Mouse (Mus musculus): ENCODE data around the gene Ell2. TPM values are rescaled to one million over a fixed set of nuclear protein-coding genes. Genes with fewer than 3 reads are reported as not detected.

The Ell2 gene
- polyA plus RNA-seq, 1 experiment from 2014 or later = 5.1 TPM

DNA sequence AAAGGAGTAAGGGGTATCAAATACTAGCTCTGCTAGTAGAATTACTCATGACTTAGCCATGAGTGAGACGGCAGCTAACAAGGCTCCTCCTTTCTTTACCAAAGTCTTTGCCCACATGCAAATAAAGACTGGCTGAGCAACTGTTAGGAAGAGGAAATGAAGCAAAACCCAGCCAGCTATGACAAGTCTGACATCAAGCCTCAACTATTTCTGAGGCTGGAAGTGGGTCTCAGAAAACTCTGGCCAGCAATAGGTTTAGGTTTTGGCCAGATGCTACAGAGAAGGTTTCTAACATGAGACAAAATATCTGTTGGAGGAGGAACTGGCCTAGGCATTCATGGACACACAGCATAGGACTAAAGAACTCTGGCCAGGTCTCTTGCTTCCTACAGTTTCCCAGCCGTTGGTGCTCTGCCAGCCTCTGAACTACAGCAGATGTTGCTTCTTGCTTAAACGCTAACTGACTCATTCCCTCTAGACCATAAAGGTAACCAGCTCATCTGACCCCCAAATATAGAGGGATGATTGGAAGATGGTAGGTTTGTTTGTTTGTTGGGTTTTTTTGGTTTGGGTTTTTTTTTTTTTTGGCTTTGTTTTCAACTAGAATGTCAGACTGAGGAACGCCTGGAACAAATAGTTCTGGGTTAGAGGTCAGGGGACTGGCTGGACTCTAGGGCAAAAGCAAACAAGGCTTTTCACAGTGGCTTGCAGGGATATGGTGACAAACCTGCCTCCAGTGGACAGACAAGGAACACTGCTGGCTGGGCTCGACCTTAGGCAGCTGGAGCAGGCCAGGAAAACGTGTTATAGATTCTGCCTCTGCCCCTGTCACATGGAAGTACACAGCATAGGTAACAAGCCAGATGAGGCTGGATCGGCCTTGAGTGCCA lies 92.1 kb downstream of the Ell2 start:
- no peaks in the 10 kb centered on the region for H3K36me3 ChIP-seq
- ATAC-seq (ENCODE audit: low FRiP score, low read depth) = no peak
- H3K4me2 ChIP-seq (replicated peaks) = no peak overlapping the region
- H3K4me1 ChIP-seq = no peaks in the 10 kb centered on the region
- no peak overlapping the region for H3K4me3 ChIP-seq
- H3K27me3 ChIP-seq (replicated peaks) = no peaks in the 10 kb centered on the region
- H3K9me3 ChIP-seq = no peaks in the 10 kb centered on the region
- 85% methylated on average over 7 of the region's 7 CpGs for WGBS
- H3K9ac ChIP-seq = no peak overlapping the region
- H3K27ac ChIP-seq = no peak overlapping the region

DNA sequence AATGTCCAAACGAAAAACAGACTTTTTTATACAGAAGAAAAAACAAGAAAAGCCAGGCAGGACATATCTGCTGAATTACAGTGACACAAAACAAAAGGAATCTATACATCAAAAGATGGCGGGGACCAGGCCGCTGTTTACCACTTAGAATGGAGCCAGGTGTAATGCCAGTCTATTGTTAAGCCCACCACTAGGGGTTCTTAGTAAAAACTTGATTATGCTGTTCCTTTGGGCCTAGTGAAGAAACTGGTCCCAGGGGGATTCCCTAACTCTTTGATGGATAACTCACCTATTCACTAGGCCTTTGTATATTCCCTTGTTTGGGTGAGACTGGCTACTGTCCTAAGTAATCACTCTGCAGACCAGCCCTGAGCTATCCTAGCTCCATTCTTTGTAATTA lies 92.9 kb downstream of the Ell2 start:
- Histone ChIP-seq H3K4me2 (replicated peaks) (no peak overlapping the region), H3K9ac (no peak overlapping the region), H3K4me3 (no peak overlapping the region), H3K36me3 (no peaks in the 10 kb centered on the region), H3K4me1 (no peaks in the 10 kb centered on the region), H3K9me3 (no peaks in the 10 kb centered on the region), H3K27me3 (replicated peaks) (no peaks in the 10 kb centered on the region), H3K27ac (no peak overlapping the region)
- WGBS = 91% methylated on average over 3 of the region's 3 CpGs
- no peak for ATAC-seq (ENCODE audit: low FRiP score, low read depth)

DNA sequence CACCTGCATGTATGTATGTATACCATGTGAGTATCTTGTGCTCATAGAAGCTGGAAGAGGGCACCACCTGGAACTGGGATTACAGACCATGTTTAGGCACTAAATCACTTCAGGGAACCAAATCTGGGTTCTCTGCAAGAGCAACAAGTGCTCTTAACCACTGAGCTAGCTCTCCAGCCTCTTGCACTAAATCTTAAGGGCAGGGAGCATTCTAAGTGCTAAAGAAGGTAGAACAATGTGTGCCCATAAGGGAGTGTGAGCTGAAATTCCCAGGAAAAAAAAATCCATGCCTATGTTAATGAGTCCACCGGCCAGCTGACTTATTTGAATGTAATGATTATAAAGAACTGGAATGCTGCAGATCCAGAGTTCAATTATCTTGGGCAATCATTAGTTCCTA lies 101.4 kb downstream of the Ell2 start:
- WGBS = 77% methylated on average over 1 of the region's 1 CpGs
- Histone ChIP-seq H3K4me1 (no peaks in the 10 kb centered on the region), H3K4me3 (no peak overlapping the region), H3K27ac (no peak overlapping the region), H3K27me3 (replicated peaks) (no peaks in the 10 kb centered on the region), H3K4me2 (replicated peaks) (no peak overlapping the region), H3K36me3 (no peaks in the 10 kb centered on the region), H3K9ac (no peak overlapping the region), H3K9me3 (no peaks in the 10 kb centered on the region)
- ATAC-seq (ENCODE audit: low FRiP score, low read depth) = no peak

DNA sequence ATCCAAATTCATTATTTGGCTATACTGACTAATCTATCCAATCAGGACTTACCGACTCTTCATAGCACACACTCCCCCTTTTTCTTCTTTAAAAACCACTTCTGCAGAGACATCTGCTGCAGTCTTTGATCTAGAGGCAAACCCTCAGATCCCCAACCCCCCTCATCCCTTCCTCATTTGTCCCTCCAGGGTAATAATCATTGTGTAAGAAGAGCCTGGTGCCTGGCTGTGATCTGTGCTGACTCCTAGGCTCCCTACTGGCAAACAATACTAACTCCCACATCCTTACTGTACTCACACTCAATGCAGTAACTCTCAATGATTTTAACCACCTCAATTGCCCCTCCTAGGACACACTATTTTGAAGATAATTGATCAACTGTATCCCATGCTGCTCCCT lies 103.4 kb downstream of the Ell2 start:
- Histone ChIP-seq H3K36me3 (no peaks in the 10 kb centered on the region), H3K9ac (no peak overlapping the region), H3K4me2 (replicated peaks) (no peak overlapping the region), H3K27me3 (replicated peaks) (no peaks in the 10 kb centered on the region), H3K4me1 (no peaks in the 10 kb centered on the region), H3K9me3 (no peaks in the 10 kb centered on the region), H3K4me3 (no peak overlapping the region), H3K27ac (no peak overlapping the region)
- no peak for ATAC-seq (ENCODE audit: low FRiP score, low read depth)
- 76% methylated on average over 1 of the region's 1 CpGs for WGBS

DNA sequence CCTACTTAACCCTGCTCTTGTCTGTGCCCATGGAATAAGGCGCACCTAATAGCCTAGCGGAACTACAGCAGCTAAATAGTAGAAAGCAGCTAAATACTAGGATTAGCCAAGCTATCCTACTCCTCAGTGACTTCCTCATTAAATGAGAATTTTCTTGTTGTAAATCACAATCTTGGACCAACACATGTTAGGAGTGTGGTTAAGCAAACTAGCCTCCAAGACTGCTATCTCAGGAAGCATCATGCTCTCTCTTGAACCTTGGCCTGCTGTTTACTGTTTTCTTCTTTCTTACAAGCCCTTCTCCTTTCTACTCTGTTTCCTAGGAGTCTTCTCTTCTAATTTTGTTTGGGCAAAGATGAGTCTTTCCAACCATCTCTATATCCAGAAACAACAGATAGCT lies 110.6 kb downstream of the Ell2 start:
- Histone ChIP-seq H3K27ac (no peak overlapping the region), H3K9ac (no peak overlapping the region), H3K9me3 (no peaks in the 10 kb centered on the region), H3K4me3 (no peak overlapping the region), H3K4me1 (no peaks in the 10 kb centered on the region), H3K4me2 (replicated peaks) (no peak overlapping the region), H3K27me3 (replicated peaks) (no peaks in the 10 kb centered on the region), H3K36me3 (no peaks in the 10 kb centered on the region)
- ATAC-seq (ENCODE audit: low FRiP score, low read depth) = no peak
- WGBS = 93% methylated on average over 2 of the region's 2 CpGs

DNA sequence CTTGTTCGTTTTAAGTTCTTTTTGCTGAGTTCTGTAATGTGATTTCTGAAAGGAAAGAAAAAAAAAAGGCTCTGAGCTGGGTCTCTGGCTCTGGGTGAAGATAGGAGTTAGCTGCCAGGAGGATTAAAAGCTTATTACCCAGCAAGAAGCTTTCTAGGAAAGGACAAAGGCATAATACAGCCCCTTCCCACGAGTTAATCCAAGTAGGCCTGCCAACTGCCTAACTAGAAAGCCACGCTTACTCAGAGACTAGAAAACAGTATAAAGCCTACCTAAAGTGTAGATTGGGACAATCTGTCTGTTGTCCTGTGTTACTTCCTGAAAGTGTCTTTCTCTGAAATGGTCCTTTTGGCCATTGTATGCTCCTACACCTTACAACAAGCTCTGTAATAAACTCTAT lies 111.9 kb downstream of the Ell2 start:
- Histone ChIP-seq H3K4me1 (no peaks in the 10 kb centered on the region), H3K27ac (no peak overlapping the region), H3K9ac (no peak overlapping the region), H3K36me3 (no peaks in the 10 kb centered on the region), H3K27me3 (replicated peaks) (no peaks in the 10 kb centered on the region), H3K9me3 (no peaks in the 10 kb centered on the region), H3K4me2 (replicated peaks) (no peak overlapping the region), H3K4me3 (no peak overlapping the region)
- no peak for ATAC-seq (ENCODE audit: low FRiP score, low read depth)
- 67% methylated on average over 3 of the region's 3 CpGs for WGBS

DNA sequence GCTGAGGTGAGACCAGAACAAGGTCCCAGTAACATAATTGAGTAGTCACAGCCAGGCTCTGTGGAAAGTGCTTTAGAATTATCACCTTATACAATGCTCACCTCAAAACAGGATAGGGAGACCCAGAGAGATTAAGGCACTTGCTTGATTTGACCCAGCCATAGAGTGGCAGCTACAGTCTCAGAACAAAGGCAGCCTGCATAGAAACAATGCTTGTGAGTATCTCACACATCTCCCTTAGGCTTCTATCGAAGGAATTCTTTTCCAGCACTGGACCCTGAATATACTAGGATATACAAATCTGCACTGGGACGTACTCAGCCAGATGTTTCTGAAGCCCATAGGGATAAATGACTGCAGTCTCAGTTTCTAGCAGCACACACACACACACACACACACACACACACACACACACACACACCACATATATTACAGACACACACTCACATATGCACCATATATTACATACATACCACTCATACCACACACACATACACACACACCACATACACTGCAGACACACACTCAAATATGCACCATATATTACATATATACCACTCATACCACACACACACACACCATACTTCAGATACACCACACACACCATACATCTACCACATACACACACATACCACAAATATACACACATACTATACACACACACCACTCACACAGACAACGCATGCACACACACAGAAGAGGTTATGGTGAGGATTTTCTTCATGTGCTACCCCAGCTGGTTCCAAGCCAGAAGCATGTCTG lies 112.6 kb downstream of the Ell2 start:
- WGBS = 83% methylated on average over 3 of the region's 3 CpGs
- no peak overlapping the region for H3K4me3 ChIP-seq

DNA sequence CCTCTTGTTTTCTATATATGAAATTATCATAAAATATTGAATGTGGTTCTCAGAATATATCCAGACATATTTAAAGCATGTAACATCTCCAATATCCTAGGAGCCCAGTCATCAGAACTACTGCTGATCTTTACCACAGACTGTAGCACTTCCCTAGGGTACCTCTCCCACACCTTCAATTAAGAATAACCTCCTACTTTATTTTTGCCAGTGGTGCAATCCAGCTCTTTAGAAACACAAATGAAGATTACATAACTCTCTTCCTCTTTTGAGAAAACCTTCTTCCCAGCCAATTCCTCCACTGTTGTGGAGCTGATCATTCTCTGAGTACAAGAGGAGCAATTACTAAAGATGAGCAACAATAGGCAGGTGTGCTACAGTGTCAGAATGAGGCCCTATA lies 113.3 kb downstream of the Ell2 start:
- no peak overlapping the region for H3K4me3 ChIP-seq
- H3K27me3 ChIP-seq (replicated peaks) = no peaks in the 10 kb centered on the region
- no peak for ATAC-seq (ENCODE audit: low FRiP score, low read depth)
- H3K36me3 ChIP-seq = no peaks in the 10 kb centered on the region
- no peak overlapping the region for H3K4me2 ChIP-seq (replicated peaks)
- H3K9ac ChIP-seq = no peak overlapping the region
- no peak overlapping the region for H3K27ac ChIP-seq
- no peaks in the 10 kb centered on the region for H3K4me1 ChIP-seq
- H3K9me3 ChIP-seq = no peaks in the 10 kb centered on the region

More for the DNA sequence above, 112.6 kb downstream of the Ell2 start:
- Histone ChIP-seq H3K27me3 (replicated peaks) (no peaks in the 10 kb centered on the region), H3K4me1 (no peaks in the 10 kb centered on the region), H3K36me3 (no peaks in the 10 kb centered on the region), H3K9ac (no peak overlapping the region), H3K4me2 (replicated peaks) (no peak overlapping the region), H3K27ac (no peak overlapping the region), H3K9me3 (no peaks in the 10 kb centered on the region)
- ATAC-seq (ENCODE audit: low FRiP score, low read depth) = 0 out of 2 replicates have a peak, but pooled peaks have one; percentile 41

Other genes starting within 250 kb of the Ell2 start
- gene Glrx, start 133.1 kb downstream of the Ell2 start, polyA plus RNA-seq (2016; fragmentation: Nextera tagmentation; extraction: Ambion mirVana) = 34.9 and 38.6 TPM in 2 replicates
- 45.0 and 45.9 TPM in 2 replicates for gene Rhobtb3, start 237.2 kb downstream of the Ell2 start, polyA plus RNA-seq (2016; fragmentation: Nextera tagmentation; extraction: Ambion mirVana)